Mouse (Mus musculus): ENCODE results near the gene Rbfox1. TPM values are rescaled to one million over a fixed set of nuclear protein-coding genes. Genes with fewer than 3 reads are reported as not detected.

The Rbfox1 gene
- total RNA-seq, 2 experiments from 2014 or later = not detected

DNA sequence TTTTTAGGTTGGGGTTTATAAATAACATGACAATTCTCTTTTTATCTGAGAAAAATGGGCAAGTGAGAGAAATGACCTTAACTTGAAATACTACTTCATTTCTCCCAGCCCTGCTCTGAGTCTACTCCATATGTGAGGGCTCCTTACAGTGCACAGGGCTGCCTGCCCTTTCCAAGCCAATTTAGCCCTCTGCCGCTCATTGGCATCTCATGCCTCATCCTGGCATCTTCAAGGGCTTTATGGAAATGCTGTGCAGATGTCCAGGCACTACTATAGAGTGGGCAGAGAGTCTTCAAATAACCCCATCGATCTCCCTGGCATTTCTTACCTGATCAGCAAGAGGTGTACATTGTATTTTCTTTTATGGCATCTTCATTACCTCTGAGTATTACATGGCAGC, 1064.5 kb downstream of the Rbfox1 start:
- ATAC-seq (replicated peaks; ENCODE audit: low FRiP score, low TSS enrichment, poor library complexity, severe bottlenecking) = no peak

DNA sequence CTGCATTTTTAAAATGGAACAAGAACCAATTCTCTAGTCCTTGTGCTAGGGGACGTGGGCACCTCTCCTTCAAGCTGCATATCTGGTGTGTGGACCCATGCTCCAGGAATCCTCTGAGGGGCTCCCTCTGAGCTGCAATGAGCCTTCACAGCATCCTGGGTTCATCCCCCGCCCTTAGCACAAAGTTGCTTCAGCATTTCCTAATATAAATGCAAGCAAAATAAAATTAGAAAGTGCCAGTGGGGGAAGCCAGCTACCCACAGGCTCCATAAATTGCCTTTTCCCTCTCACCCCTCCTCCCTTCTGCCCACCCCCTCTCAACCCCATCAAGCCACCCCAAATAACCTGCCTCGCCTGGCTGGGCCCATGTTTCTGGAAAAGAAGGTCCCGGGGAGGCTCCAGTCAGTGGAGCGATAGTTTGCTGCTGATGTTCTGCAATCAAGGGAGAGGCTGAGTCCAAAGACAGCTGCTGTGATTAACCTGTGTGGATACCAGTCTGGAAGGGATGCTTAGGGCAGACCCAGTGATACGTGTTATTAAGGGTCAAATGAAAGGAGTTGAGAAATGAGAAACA, 1070.0 kb downstream of the Rbfox1 start:
- ATAC-seq (replicated peaks; ENCODE audit: low FRiP score, low TSS enrichment, poor library complexity, severe bottlenecking) = no peak

- no peak for ATAC-seq (replicated peaks; ENCODE audit: low FRiP score, low TSS enrichment, poor library complexity, severe bottlenecking)
Measured at GRCm38 (mm10) chr16:6961931-6962379, 1076.8 kb downstream of the Rbfox1 start.

GRCm38 (mm10) chr16:6962508-6962907, 1077.4 kb downstream of the Rbfox1 start:
- ATAC-seq (replicated peaks; ENCODE audit: low FRiP score, low TSS enrichment, poor library complexity, severe bottlenecking) = no peak

DNA sequence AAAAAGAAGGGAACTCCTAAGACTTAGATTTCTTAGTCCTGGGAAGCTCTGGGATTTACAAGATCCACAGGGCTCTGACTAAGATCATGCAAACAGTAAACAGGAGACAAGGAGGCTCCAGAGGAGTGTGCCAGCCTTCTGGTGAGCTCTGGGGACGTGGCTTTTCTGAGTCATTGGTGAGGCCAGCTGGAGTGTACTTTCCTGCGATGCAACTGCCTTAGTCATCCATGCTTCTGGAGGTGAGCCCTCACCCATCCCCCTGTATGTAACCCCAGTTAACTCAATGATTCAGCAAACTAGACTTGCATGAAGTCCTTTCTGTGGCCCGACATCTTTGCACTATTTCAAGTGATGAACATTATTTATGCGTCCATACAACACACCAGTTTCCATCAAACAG, 1078.4 kb downstream of the Rbfox1 start:
- ATAC-seq (replicated peaks; ENCODE audit: low FRiP score, low TSS enrichment, poor library complexity, severe bottlenecking) = no peak

- ATAC-seq (replicated peaks; ENCODE audit: low FRiP score, low TSS enrichment, poor library complexity, severe bottlenecking) = no peak
Measured at GRCm38 (mm10) chr16:6964720-6965583, 1079.8 kb downstream of the Rbfox1 start.

DNA sequence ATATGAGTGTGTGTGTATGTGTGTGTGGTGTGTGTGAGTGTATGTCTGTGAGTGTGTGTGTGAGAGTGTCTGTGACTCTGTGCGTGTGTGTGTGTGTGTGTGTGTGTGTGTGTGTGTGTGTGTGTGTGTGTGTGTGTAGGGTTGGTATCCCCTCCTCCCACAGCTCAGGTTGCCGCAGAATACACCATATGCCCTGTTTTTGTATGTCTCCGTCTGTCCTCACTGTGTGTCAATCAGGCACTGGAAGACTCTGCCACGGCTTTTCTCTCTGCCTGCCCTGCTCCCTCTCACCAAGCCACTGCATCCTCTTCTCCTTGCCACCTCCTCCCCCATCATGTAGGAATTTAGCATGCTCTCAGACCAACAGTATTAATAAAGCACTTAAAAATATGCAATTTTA, 1084.8 kb downstream of the Rbfox1 start:
- ATAC-seq (replicated peaks; ENCODE audit: low FRiP score, low TSS enrichment, poor library complexity, severe bottlenecking) = no peak

DNA sequence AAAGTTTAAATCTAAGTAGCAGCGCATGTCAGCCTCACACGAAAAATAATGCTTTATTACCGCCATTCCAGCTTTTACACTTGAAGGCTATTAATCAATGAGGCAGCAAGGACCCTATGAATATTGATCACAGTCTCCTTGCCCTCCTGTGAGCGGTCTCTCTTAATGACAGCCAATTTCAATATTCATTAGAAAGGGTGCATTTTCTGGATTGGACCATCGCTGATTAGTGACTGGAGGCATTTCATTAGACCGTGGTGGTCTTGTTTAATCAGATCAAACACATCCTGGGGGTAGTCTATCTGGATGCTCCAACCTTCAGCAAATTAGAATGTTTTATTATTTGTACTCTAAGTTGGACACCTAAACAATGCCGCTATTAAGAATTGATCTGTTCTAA, 1091.2 kb downstream of the Rbfox1 start:
- no peak for ATAC-seq (replicated peaks; ENCODE audit: low FRiP score, low TSS enrichment, poor library complexity, severe bottlenecking)

DNA sequence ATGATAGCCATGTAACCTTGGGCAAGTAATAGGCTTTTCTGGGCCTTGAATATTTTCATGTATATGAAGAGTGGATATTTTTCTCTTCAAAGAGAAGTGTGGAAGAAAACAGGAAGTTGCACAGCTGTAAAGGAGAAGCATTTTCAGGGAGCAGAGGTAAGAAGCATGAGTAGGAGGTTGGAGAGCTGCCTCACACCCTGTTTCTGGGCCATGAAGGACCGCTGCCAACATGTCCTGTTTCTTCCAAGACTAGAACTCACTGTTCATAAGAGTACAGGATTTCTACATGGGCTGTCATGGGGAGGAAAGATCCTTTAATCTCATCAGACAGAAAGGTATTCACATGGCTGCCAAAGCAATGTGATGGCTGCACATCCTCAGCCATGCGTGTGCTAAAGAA, 1098.8 kb downstream of the Rbfox1 start:
- no peak for ATAC-seq (replicated peaks; ENCODE audit: low FRiP score, low TSS enrichment, poor library complexity, severe bottlenecking)

DNA sequence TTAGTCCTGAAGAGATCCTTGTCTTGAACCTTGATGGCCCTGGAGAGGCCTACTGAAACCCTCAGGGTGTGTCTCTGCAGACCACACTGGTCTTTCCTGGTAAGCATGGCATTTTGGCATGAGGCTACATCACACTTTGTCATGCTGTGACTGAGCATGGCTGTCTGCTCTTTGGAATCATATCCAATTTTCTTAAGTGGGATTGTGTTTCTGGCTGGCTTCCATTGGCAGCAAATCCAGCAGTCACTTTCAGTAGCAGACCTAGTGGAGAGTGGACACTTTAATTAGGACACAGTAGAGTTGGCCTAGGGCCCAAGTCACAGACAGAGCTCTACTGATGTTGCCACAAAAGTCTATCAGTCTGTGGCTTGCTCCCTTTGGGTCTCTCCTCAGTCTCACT, 1100.9 kb downstream of the Rbfox1 start:
- ATAC-seq (replicated peaks; ENCODE audit: low FRiP score, low TSS enrichment, poor library complexity, severe bottlenecking) = no peak

- no peak for ATAC-seq (replicated peaks; ENCODE audit: low FRiP score, low TSS enrichment, poor library complexity, severe bottlenecking)
Measured at GRCm38 (mm10) chr16:6986494-6986893, 1101.3 kb downstream of the Rbfox1 start.

DNA sequence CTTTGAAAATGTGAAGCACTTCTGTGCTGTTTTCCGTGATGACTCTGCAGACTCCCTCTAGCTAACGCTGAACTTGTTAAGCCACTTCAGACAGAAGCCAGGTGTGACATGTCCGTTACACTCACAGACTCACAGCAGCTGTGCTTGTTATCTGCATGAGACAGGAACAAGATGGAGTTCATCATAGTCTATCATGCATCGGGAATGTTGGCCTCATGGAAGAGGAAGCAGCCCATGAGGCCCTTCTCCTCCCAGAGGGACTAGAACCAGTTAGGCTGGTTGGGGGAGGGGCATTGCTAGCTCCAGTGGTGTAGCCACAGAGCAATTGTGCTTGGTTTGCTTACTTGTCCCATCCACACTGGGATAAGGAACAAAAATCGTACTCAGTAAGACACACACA, 1107.1 kb downstream of the Rbfox1 start:
- no peak for ATAC-seq (replicated peaks; ENCODE audit: low FRiP score, low TSS enrichment, poor library complexity, severe bottlenecking)

- ATAC-seq (replicated peaks; ENCODE audit: low FRiP score, low TSS enrichment, poor library complexity, severe bottlenecking) = no peak
Measured at GRCm38 (mm10) chr16:6993180-6993579, 1108.0 kb downstream of the Rbfox1 start.

DNA sequence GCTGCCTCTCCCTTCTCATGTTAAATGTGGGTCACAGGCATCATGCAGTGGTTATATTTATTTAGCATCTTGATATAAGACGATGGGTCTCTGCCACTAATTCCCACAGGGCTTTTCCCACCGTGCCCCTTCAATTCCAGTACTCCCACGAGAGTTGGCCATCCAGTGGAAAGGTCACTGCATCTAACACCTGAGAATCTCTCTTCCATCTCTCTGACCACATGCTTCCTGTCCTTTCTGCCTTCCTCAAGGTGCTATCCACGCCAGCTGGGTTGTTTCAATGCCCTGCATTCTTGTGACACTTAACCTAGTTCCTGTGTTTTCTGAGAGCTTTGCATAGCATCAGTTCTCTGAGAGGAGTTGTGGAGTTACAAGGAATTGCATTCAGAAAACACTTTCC, 1112.0 kb downstream of the Rbfox1 start:
- no peak for ATAC-seq (replicated peaks; ENCODE audit: low FRiP score, low TSS enrichment, poor library complexity, severe bottlenecking)

GRCm38 (mm10) chr16:6997834-6998233, 1112.7 kb downstream of the Rbfox1 start:
- ATAC-seq (replicated peaks; ENCODE audit: low FRiP score, low TSS enrichment, poor library complexity, severe bottlenecking) = peak; percentile 68

GRCm38 (mm10) chr16:7004565-7004964, 1119.4 kb downstream of the Rbfox1 start:
- ATAC-seq (replicated peaks; ENCODE audit: low FRiP score, low TSS enrichment, poor library complexity, severe bottlenecking) = no peak

DNA sequence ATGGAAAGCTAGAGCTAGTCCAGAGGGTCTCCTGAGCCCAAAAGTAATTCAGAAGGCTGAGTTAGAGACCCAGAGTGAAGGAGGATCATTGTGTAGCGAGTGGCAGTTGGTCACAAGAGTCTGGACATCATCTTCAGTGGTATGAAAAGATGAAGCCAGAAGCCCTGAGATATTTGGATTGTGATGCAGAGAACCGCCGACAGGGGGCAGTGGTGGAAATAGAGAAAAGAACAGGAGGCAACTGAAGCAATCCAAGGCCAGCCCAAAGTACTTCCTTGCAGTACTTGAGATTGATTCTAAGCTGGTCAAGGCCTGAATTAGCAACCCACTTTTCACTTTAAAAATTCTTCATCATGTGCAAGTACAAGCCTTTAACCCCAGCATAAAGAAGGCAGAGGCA, 1120.3 kb downstream of the Rbfox1 start:
- no peak for ATAC-seq (replicated peaks; ENCODE audit: low FRiP score, low TSS enrichment, poor library complexity, severe bottlenecking)

DNA sequence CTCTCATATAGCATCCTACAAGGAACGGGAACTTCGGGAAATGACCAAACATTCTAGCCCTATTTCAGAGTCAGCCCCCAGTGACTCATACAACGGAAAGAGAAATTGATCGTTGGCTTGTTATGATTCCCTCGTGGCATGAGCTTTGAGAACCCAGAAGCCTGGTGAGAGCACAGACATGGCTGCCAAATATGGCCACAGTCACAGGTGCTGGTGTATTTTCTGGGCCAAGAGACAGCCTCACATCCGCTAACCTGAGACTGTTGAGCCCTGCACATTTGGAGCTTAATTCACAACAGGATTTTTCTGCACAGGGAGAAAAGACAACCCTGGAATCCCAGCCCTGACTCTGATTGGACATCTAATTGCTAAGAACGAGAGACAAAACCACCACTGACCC, 1132.2 kb downstream of the Rbfox1 start:
- no peak for ATAC-seq (replicated peaks; ENCODE audit: low FRiP score, low TSS enrichment, poor library complexity, severe bottlenecking)

DNA sequence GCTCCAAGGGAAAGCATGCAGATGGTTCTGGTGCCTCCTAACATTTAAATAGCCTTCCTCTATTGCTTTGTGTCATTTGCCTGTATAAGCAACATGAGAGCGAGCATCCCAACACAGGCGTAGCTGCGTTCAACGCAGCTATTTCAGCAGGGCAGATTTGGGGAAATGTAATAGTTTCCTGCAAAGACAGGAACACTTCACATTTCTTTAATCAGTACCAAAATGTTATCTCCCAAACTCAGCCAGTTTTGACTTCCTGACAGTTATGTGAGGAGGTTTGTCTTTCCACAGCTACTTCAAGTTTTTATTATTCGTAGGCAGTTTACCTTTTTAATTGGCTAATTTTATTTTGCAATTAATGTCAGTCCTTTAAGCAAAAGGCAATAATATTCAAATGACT, 1149.1 kb downstream of the Rbfox1 start:
- peak; percentile 63 for ATAC-seq (replicated peaks; ENCODE audit: low FRiP score, low TSS enrichment, poor library complexity, severe bottlenecking)

GRCm38 (mm10) chr16:7036566-7036965, 1151.4 kb downstream of the Rbfox1 start:
- no peak for ATAC-seq (replicated peaks; ENCODE audit: low FRiP score, low TSS enrichment, poor library complexity, severe bottlenecking)

GRCm38 (mm10) chr16:7036988-7037387, 1151.8 kb downstream of the Rbfox1 start:
- ATAC-seq (replicated peaks; ENCODE audit: low FRiP score, low TSS enrichment, poor library complexity, severe bottlenecking) = no peak
